Mouse (Mus musculus) ES-E14 (cell line): ENCODE results near the gene Odf3l1. TPM values are rescaled to one million over a fixed set of nuclear protein-coding genes. Genes with fewer than 3 reads are reported as not detected.

ENCODE experiments used
- DNase-seq: peaks from one replicate; pipeline ENCODE4 v3.0.0-alpha.2; 2013; ENCODE audit warnings: low read depth, low spot score
- H3K27ac ChIP-seq: 2 replicates; pipeline ENCODE4 v1.5.1; 2012; ENCODE audit warnings: low read depth, mild to moderate bottlenecking, low read length, moderate library complexity, mixed read lengths; ENCODE audit not compliant: poor library complexity, insufficient read depth, severe bottlenecking
- H3K36me3 ChIP-seq: 2 replicates; pipeline ENCODE4 v1.6.1; 2012; ENCODE audit warnings: mild to moderate bottlenecking, low read length, moderate library complexity, mixed read lengths; ENCODE audit not compliant: control insufficient read depth, poor library complexity, insufficient read depth, severe bottlenecking
- H3K4me1 ChIP-seq, 2 experiments: fragments of 150-350 bp in 1 of 2; sonication (generic) in 1 of 2; 2 replicates each; pipeline ENCODE4 v1.6.1; 2012; ENCODE audit warnings: low read length in 2 of 2, mild to moderate bottlenecking in 1 of 2, mixed read lengths in 1 of 2; ENCODE audit not compliant: control insufficient read depth in 2 of 2, insufficient read depth in 2 of 2, poor library complexity in 1 of 2
- H3K4me3 ChIP-seq, 2 experiments: fragments of 150-350 bp in 1 of 2; sonication (generic) in 1 of 2; 2 replicates each; pipeline ENCODE4 v1.5.1; 2012; ENCODE audit warnings: low read length in 2 of 2, low read depth in 1 of 2, mild to moderate bottlenecking in 1 of 2, mixed read lengths in 1 of 2; ENCODE audit not compliant: insufficient read depth in 1 of 2, poor library complexity in 1 of 2, severe bottlenecking in 1 of 2
- H3K9ac ChIP-seq: 2 replicates; pipeline ENCODE4 v1.6.1; 2012; ENCODE audit warnings: low read depth, mild to moderate bottlenecking, low read length, mixed read lengths; ENCODE audit not compliant: poor library complexity, insufficient read depth, severe bottlenecking
- H3K9me3 ChIP-seq: fragments of 150-350 bp; sonication (generic); 2 replicates; pipeline ENCODE4 v1.6.1; 2012; ENCODE audit warnings: low read depth, mild to moderate bottlenecking, low read length; ENCODE audit not compliant: control insufficient read depth, insufficient read depth
- CHD2 ChIP-seq: IDR thresholded peaks from 2 replicates; pipeline ENCODE4 v1.6.1; 2014; ENCODE audit warnings: mild to moderate bottlenecking, low read depth, low read length, inconsistent platforms
- HCFC1 ChIP-seq: IDR thresholded peaks from 2 replicates; pipeline ENCODE4 v1.6.1; 2012; ENCODE audit warnings: low read length, inconsistent platforms, borderline replicate concordance; ENCODE audit not compliant: insufficient read depth
- MAFK ChIP-seq: IDR thresholded peaks from 2 replicates; pipeline ENCODE4 v1.6.1; 2014; ENCODE audit warnings: mild to moderate bottlenecking, low read depth, low read length, inconsistent platforms; ENCODE audit not compliant: insufficient read depth
- ZC3H11A ChIP-seq: IDR thresholded peaks from 2 replicates; pipeline ENCODE4 v1.6.1; 2012; ENCODE audit warnings: low read depth, mild to moderate bottlenecking, inconsistent platforms, low read length, borderline replicate concordance
- ZNF384 ChIP-seq: IDR thresholded peaks from 2 replicates; pipeline ENCODE4 v1.6.1; 2012; ENCODE audit warnings: low read depth, low read length, inconsistent platforms
- in situ Hi-C, 2 experiments: fragments of 600-800 bp; cut with MboI; formaldehyde crosslinking; loops; one replicate each; pipeline ENCODE4 v1.15.1; 2025; ENCODE audit warnings: low sequenced_read_pairs in 2 of 2, inconsistent platforms in 1 of 2; ENCODE audit not compliant: unreplicated experiment in 2 of 2
- total RNA-seq: library from RNA; depleted of rRNA; stranded (reverse); fragments of 300-350 nt; gene quantifications from 2 replicates; pipeline ENCODE4 v1.2.3, GENCODE M21; 2012

Odf3l1 gene
- total RNA-seq, 1 experiment, result not detected

- H3K4me3 ChIP-seq, result no peak overlapping the region
- DNase-seq, result no peak
- no peaks in the 10 kb centered on the region for H3K9me3 ChIP-seq
- in situ Hi-C loops, result loop anchor here in 1 of 2 experiments (10.0 kb wide), 1 partner anchor 324 kb away; no protein-coding TSS in a partner anchor
- H3K9ac ChIP-seq, result peak overlapping the region; percentile 64; the same call in 1 of the 2 replicates
- no peaks in the 10 kb centered on the region for H3K36me3 ChIP-seq
- TF ChIP-seq ZC3H11A (no peak), HCFC1 (no peak), CHD2 (no peak), ZNF384 (no peak), MAFK (no peak)
- H3K27ac ChIP-seq, result no peak overlapping the region
- H3K4me1 ChIP-seq, result peaks cover 0 to 17% of the 10 kb centered on the region in 2 experiments; a peak in 2 of 4 replicates
These were observed 26.2 kb upstream of the Odf3l1 start for GRCm38 (mm10) chr9:56890522-56891250.

- Histone ChIP-seq H3K4me1 (peaks cover 0 to 17% of the 10 kb centered on the region in 2 experiments; a peak in 2 of 4 replicates), H3K9me3 (no peaks in the 10 kb centered on the region), H3K27ac (no peak overlapping the region), H3K4me3 (peak overlapping the region; percentile 49 to 62; a peak in 3 of 4 replicates), H3K9ac (peak overlapping the region; percentile 64; the same call in 1 of the 2 replicates), H3K36me3 (no peaks in the 10 kb centered on the region)
- DNase-seq, result peak; percentile 84
- TF ChIP-seq ZNF384 (no peak), MAFK (no peak), ZC3H11A (0 out of 2 replicates have a peak, but pooled peaks have one; percentile 26), HCFC1 (no peak), CHD2 (no peak)
- in situ Hi-C loops, result loop anchor here in 1 of 2 experiments (10.0 kb wide), 1 partner anchor 325 kb away; no protein-coding TSS in a partner anchor
These were observed 25.3 kb upstream of the Odf3l1 start for GRCm38 (mm10) chr9:56889817-56890216.

GRCm38 (mm10) chr9:56887581-56887980 lies 23.1 kb upstream of the Odf3l1 start:
- no peak overlapping the region for H3K9ac ChIP-seq
- DNase-seq, result no peak
- no peaks in the 10 kb centered on the region for H3K9me3 ChIP-seq
- H3K27ac ChIP-seq, result no peak overlapping the region
- H3K4me1 ChIP-seq, result peaks cover 0 to 3% of the 10 kb centered on the region in 2 experiments; a peak in 1 of 4 replicates
- no peak for TF ChIP-seq ZNF384
- no peak for TF ChIP-seq CHD2
- TF ChIP-seq MAFK, result no peak
- TF ChIP-seq ZC3H11A, result no peak
- no peak for TF ChIP-seq HCFC1
- in situ Hi-C loops, result no loop called here
- no peaks in the 10 kb centered on the region for H3K36me3 ChIP-seq
- no peak overlapping the region for H3K4me3 ChIP-seq

GRCm38 (mm10) chr9:56886601-56887000 lies 22.1 kb upstream of the Odf3l1 start:
- Histone ChIP-seq H3K4me1 (peaks cover 0 to 1% of the 10 kb centered on the region in 2 experiments; a peak in 1 of 4 replicates), H3K9ac (no peak overlapping the region), H3K4me3 (no peak overlapping the region), H3K36me3 (no peaks in the 10 kb centered on the region), H3K9me3 (no peaks in the 10 kb centered on the region), H3K27ac (no peak overlapping the region)
- TF ChIP-seq MAFK (no peak), CHD2 (no peak), ZC3H11A (no peak), HCFC1 (no peak), ZNF384 (no peak)
- in situ Hi-C loops, result no loop called here
- no peak for DNase-seq
